Mouse (Mus musculus): ENCODE data around the gene Thbs4. TPM values are rescaled to one million over a fixed set of nuclear protein-coding genes. Genes with fewer than 3 reads are reported as not detected.

Gene Thbs4
- polyA plus RNA-seq, 1 experiment, result not detected

DNA sequence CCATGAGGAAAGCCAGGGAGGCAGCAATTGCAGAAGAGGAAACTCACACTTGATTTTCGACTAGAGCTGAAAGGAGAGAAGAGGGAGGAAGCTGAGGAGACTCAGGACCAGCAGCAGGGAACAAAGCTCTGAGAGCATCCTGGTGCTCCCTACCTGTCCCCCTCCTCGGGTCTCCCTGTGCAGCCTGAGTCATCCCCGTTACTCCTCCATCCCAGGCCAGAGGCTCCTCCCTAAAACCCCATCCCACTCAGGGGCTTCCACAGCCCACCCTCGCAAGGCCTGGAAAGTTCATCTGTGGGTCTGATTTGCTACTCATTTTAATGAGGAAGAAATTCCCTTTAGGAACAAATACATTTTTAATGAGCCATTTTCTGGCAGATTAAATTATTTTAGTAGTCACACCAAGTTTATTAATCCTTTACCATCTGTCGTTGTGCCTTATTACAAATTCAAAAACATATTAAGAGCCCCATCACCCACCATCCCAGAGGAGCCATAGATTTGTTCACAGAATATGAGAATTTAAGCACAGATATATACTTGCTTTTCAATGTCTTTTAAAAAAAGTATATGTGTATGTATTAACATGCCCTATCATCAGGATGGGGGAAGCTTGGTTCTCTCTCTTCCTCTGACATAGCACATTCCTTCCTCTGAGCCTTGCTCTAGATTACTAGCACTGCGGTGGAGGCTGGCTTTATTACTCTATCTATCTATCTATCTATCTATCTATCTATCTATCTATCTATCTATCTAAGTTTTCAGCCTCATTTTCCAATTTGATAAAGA, 29.0 kb downstream of the Thbs4 start:
- TF ChIP-seq GATA1 (IDR thresholded peaks at IDR 0.05; ENCODE audit: borderline replicate concordance, low read length), result no peak
- TF ChIP-seq FLI1 (IDR thresholded peaks at IDR 0.05; ENCODE audit: low read length), result no peak
- Histone ChIP-seq H3K4me1 (no peaks in the 10 kb centered on the region), H3K9me3 (no peaks in the 10 kb centered on the region), H3K4me3 (replicated peaks) (no peak overlapping the region), H3K36me3 (replicated peaks; ENCODE audit: low read length) (no peaks in the 10 kb centered on the region), H3K27me3 (replicated peaks) (peaks cover 23% of the 10 kb centered on the region)

- H3K36me3 ChIP-seq (replicated peaks; ENCODE audit: low read length), result no peaks in the 10 kb centered on the region
- peaks cover 6% of the 10 kb centered on the region; the same call in 1 of the 2 replicates for H3K4me1 ChIP-seq
- no peak for TF ChIP-seq FLI1 (IDR thresholded peaks at IDR 0.05; ENCODE audit: low read length)
- no peak for TF ChIP-seq GATA1 (IDR thresholded peaks at IDR 0.05; ENCODE audit: borderline replicate concordance, low read length)
- H3K27me3 ChIP-seq (replicated peaks), result peaks cover 39% of the 10 kb centered on the region
- no peak overlapping the region for H3K4me3 ChIP-seq (replicated peaks)
- H3K9me3 ChIP-seq, result 0 out of 2 replicates have a peak, but pooled peaks cover 2% of the 10 kb centered on the region
Observed at GRCm38 (mm10) chr13:92762322-92762721, 32.3 kb downstream of the Thbs4 start.

DNA sequence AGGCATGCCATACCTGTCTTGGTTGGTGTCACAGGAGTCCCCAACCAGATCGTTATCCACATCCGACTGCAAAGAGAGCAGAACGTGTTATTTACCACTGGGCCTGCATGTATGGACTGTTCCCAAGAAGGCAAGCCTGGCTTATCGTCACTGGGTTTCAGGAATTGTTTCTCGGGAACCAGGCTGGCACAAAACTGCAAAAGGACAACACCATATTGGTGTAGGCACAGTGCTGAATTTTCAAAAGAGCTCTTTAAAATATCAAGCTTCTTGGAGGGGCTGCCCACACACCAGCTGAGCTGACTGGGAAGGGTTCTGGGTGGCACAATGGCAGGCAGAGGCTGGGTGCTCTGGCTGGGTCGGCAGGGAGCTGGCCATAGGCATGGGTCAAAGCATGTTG, 34.1 kb downstream of the Thbs4 start:
- H3K4me1 ChIP-seq, result peaks cover 9% of the 10 kb centered on the region; the same call in 1 of the 2 replicates
- H3K27me3 ChIP-seq (replicated peaks), result peaks cover 35% of the 10 kb centered on the region
- no peaks in the 10 kb centered on the region for H3K36me3 ChIP-seq (replicated peaks; ENCODE audit: low read length)
- 0 out of 2 replicates have a peak, but pooled peaks cover 2% of the 10 kb centered on the region for H3K9me3 ChIP-seq
- H3K4me3 ChIP-seq (replicated peaks), result no peak overlapping the region
- TF ChIP-seq GATA1 (IDR thresholded peaks at IDR 0.05; ENCODE audit: borderline replicate concordance, low read length), result no peak
- no peak for TF ChIP-seq FLI1 (IDR thresholded peaks at IDR 0.05; ENCODE audit: low read length)

- Histone ChIP-seq H3K4me1 (peaks cover 9% of the 10 kb centered on the region; the same call in 1 of the 2 replicates), H3K36me3 (replicated peaks; ENCODE audit: low read length) (no peaks in the 10 kb centered on the region), H3K4me3 (replicated peaks) (peak overlapping the region; percentile 33), H3K27me3 (replicated peaks) (peaks cover 41% of the 10 kb centered on the region), H3K9me3 (0 out of 2 replicates have a peak, but pooled peaks cover 2% of the 10 kb centered on the region)
- no peak for TF ChIP-seq GATA1 (IDR thresholded peaks at IDR 0.05; ENCODE audit: borderline replicate concordance, low read length)
- TF ChIP-seq FLI1 (IDR thresholded peaks at IDR 0.05; ENCODE audit: low read length), result no peak
Observed at GRCm38 (mm10) chr13:92759096-92759495, 35.5 kb downstream of the Thbs4 start.

GRCm38 (mm10) chr13:92757972-92758585, 36.5 kb downstream of the Thbs4 start:
- H3K36me3 ChIP-seq (replicated peaks; ENCODE audit: low read length), result no peaks in the 10 kb centered on the region
- no peak overlapping the region for H3K4me3 ChIP-seq (replicated peaks)
- H3K27me3 ChIP-seq (replicated peaks), result peaks cover 46% of the 10 kb centered on the region
- H3K4me1 ChIP-seq, result peaks cover 9% of the 10 kb centered on the region; the same call in 1 of the 2 replicates
- H3K9me3 ChIP-seq, result 0 out of 2 replicates have a peak, but pooled peaks cover 2% of the 10 kb centered on the region
- TF ChIP-seq GATA1 (IDR thresholded peaks at IDR 0.05; ENCODE audit: borderline replicate concordance, low read length) (no peak), FLI1 (IDR thresholded peaks at IDR 0.05; ENCODE audit: low read length) (no peak)

- H3K9me3 ChIP-seq, result 0 out of 2 replicates have a peak, but pooled peaks cover 2% of the 10 kb centered on the region
- peaks cover 15% of the 10 kb centered on the region for H3K4me1 ChIP-seq
- H3K36me3 ChIP-seq (replicated peaks; ENCODE audit: low read length), result no peaks in the 10 kb centered on the region
- TF ChIP-seq FLI1 (IDR thresholded peaks at IDR 0.05; ENCODE audit: low read length) (no peak), GATA1 (IDR thresholded peaks at IDR 0.05; ENCODE audit: borderline replicate concordance, low read length) (no peak)
- H3K27me3 ChIP-seq (replicated peaks), result peaks cover 33% of the 10 kb centered on the region
- H3K4me3 ChIP-seq (replicated peaks), result no peak overlapping the region
Observed at GRCm38 (mm10) chr13:92755036-92755435, 39.6 kb downstream of the Thbs4 start.

GRCm38 (mm10) chr13:92753676-92754075, 40.9 kb downstream of the Thbs4 start:
- Histone ChIP-seq H3K27me3 (replicated peaks) (peaks cover 27% of the 10 kb centered on the region), H3K4me1 (peaks cover 15% of the 10 kb centered on the region), H3K4me3 (replicated peaks) (no peak overlapping the region), H3K9me3 (no peaks in the 10 kb centered on the region), H3K36me3 (replicated peaks; ENCODE audit: low read length) (no peaks in the 10 kb centered on the region)
- no peak for TF ChIP-seq FLI1 (IDR thresholded peaks at IDR 0.05; ENCODE audit: low read length)
- no peak for TF ChIP-seq GATA1 (IDR thresholded peaks at IDR 0.05; ENCODE audit: borderline replicate concordance, low read length)

GRCm38 (mm10) chr13:92751726-92752565, 42.7 kb downstream of the Thbs4 start:
- no peak overlapping the region for H3K4me3 ChIP-seq (replicated peaks)
- no peak for TF ChIP-seq FLI1 (IDR thresholded peaks at IDR 0.05; ENCODE audit: low read length)
- no peak for TF ChIP-seq GATA1 (IDR thresholded peaks at IDR 0.05; ENCODE audit: borderline replicate concordance, low read length)
- 0 out of 2 replicates have a peak, but pooled peaks cover 5% of the 10 kb centered on the region for H3K9me3 ChIP-seq
- H3K36me3 ChIP-seq (replicated peaks; ENCODE audit: low read length), result no peaks in the 10 kb centered on the region
- H3K4me1 ChIP-seq, result peaks cover 10% of the 10 kb centered on the region
- peaks cover 22% of the 10 kb centered on the region for H3K27me3 ChIP-seq (replicated peaks)

- peaks cover 7% of the 10 kb centered on the region for H3K4me1 ChIP-seq
- no peaks in the 10 kb centered on the region for H3K36me3 ChIP-seq (replicated peaks; ENCODE audit: low read length)
- TF ChIP-seq GATA1 (IDR thresholded peaks at IDR 0.05; ENCODE audit: borderline replicate concordance, low read length), result no peak
- TF ChIP-seq FLI1 (IDR thresholded peaks at IDR 0.05; ENCODE audit: low read length), result no peak
- H3K9me3 ChIP-seq, result 0 out of 2 replicates have a peak, but pooled peaks cover 5% of the 10 kb centered on the region
- peaks cover 18% of the 10 kb centered on the region for H3K27me3 ChIP-seq (replicated peaks)
- H3K4me3 ChIP-seq (replicated peaks), result peak overlapping the region; percentile 72
Observed at GRCm38 (mm10) chr13:92750976-92751518, 43.6 kb downstream of the Thbs4 start.
